Mouse (Mus musculus) liver, embryonic 13.5 days (tissue): ENCODE measurements around the gene Agbl4. TPM values are rescaled to one million over a fixed set of nuclear protein-coding genes. Genes with fewer than 3 reads are reported as not detected.

Experiments used
- ATAC-seq: fragments of 200-750 bp; cut with Nextera tagmentation; 2 replicates; pipeline ENCODE4 v1.8.0; 2017; ENCODE audit warnings: low read depth, mild to moderate bottlenecking, moderate number of reproducible peaks, moderate library complexity
- DNase-seq: peaks from one replicate; pipeline ENCODE4 v3.0.0; 2022
- H3K27ac ChIP-seq: fragments of 300-500 bp; sonication (generic); 2 replicates; pipeline ENCODE4 v1.5.1; 2015; ENCODE audit warnings: moderate library complexity, mild to moderate bottlenecking, inconsistent platforms
- H3K27me3 ChIP-seq: fragments of 300-500 bp; sonication (generic); 2 replicates; pipeline ENCODE4 v1.6.1; 2015; ENCODE audit warnings: mild to moderate bottlenecking, inconsistent platforms
- H3K36me3 ChIP-seq: fragments of 300-500 bp; sonication (generic); 2 replicates; pipeline ENCODE4 v1.6.1; 2015; ENCODE audit warnings: mild to moderate bottlenecking, inconsistent platforms
- H3K4me1 ChIP-seq: fragments of 300-500 bp; sonication (generic); replicated peaks from 2 replicates; pipeline ENCODE4 v1.6.1; 2015; ENCODE audit warnings: inconsistent platforms
- H3K4me2 ChIP-seq: fragments of 300-500 bp; sonication (generic); 2 replicates; pipeline ENCODE4 v1.6.1; 2015; ENCODE audit warnings: inconsistent platforms, mild to moderate bottlenecking, moderate library complexity
- H3K4me3 ChIP-seq: fragments of 300-500 bp; sonication (generic); replicated peaks from 2 replicates; pipeline ENCODE4 v1.5.1; 2015; ENCODE audit warnings: mild to moderate bottlenecking, inconsistent platforms
- H3K9ac ChIP-seq: fragments of 300-500 bp; sonication (generic); 2 replicates; pipeline ENCODE4 v1.6.1; 2015; ENCODE audit warnings: mild to moderate bottlenecking, inconsistent platforms
- H3K9me3 ChIP-seq: fragments of 300-500 bp; sonication (generic); replicated peaks from 2 replicates; pipeline ENCODE4 v1.6.1; 2016; ENCODE audit warnings: inconsistent platforms
- WGBS: fragments of 180-500 bp; shearing (Covaris S2); methylation state at CpG from one replicate; pipeline ENCODE4 v1.1.7; 2015; ENCODE audit not compliant: insufficient replicate concordance; 5-methylcytosine and 5-hydroxymethylcytosine counted together
- polyA plus RNA-seq: library from polyadenylated mRNA; unstranded; fragments of >200 nt; fragmentation: Nextera tagmentation; extraction: Ambion mirVana; gene quantifications from 2 replicates; pipeline ENCODE4 v1.2.1, GENCODE M21; 2015

Agbl4 gene
- polyA plus RNA-seq, 1 experiment from 2014 or later, result not detected

GRCm38 (mm10) chr4:111425170-111425569 lies 1027.7 kb downstream of the Agbl4 start:
- Histone ChIP-seq H3K4me2 (no peak overlapping the region), H3K27me3 (no peaks in the 10 kb centered on the region), H3K27ac (no peak overlapping the region), H3K36me3 (no peaks in the 10 kb centered on the region), H3K9me3 (no peaks in the 10 kb centered on the region), H3K4me1 (no peaks in the 10 kb centered on the region), H3K9ac (no peak overlapping the region), H3K4me3 (no peak overlapping the region)
- 35% methylated on average over 6 of the region's 6 CpGs for WGBS
- ATAC-seq, result no peak
- no peak for DNase-seq

- no peaks in the 10 kb centered on the region; the same call in 1 of the 2 replicates for H3K4me1 ChIP-seq
- no peaks in the 10 kb centered on the region for H3K27me3 ChIP-seq
- H3K9ac ChIP-seq, result no peak overlapping the region
- no peaks in the 10 kb centered on the region for H3K9me3 ChIP-seq
- no peak for DNase-seq
- no peak overlapping the region for H3K27ac ChIP-seq
- H3K4me3 ChIP-seq, result no peak overlapping the region
- 67% methylated on average over 2 of the region's 2 CpGs for WGBS
- H3K4me2 ChIP-seq, result no peak overlapping the region
- no peak for ATAC-seq
- H3K36me3 ChIP-seq, result no peaks in the 10 kb centered on the region
Observed at GRCm38 (mm10) chr4:111431186-111431585, 1033.7 kb downstream of the Agbl4 start.

- Histone ChIP-seq H3K9ac (no peak overlapping the region), H3K36me3 (no peaks in the 10 kb centered on the region), H3K4me3 (no peak overlapping the region), H3K27ac (no peak overlapping the region), H3K4me2 (no peak overlapping the region), H3K9me3 (no peaks in the 10 kb centered on the region), H3K27me3 (no peaks in the 10 kb centered on the region), H3K4me1 (no peaks in the 10 kb centered on the region; the same call in 1 of the 2 replicates)
- DNase-seq, result no peak
- ATAC-seq, result no peak
- 55% methylated on average over 5 of the region's 5 CpGs for WGBS
Observed at GRCm38 (mm10) chr4:111432013-111432412, 1034.6 kb downstream of the Agbl4 start.

GRCm38 (mm10) chr4:111432417-111432816 lies 1035.0 kb downstream of the Agbl4 start:
- Histone ChIP-seq H3K9ac (no peak overlapping the region), H3K27ac (no peak overlapping the region), H3K4me2 (no peak overlapping the region), H3K27me3 (no peaks in the 10 kb centered on the region), H3K9me3 (no peaks in the 10 kb centered on the region), H3K4me3 (no peak overlapping the region), H3K4me1 (no peaks in the 10 kb centered on the region; the same call in 1 of the 2 replicates), H3K36me3 (no peaks in the 10 kb centered on the region)
- DNase-seq, result no peak
- ATAC-seq, result no peak
- 56% methylated on average over 5 of the region's 5 CpGs for WGBS

DNA sequence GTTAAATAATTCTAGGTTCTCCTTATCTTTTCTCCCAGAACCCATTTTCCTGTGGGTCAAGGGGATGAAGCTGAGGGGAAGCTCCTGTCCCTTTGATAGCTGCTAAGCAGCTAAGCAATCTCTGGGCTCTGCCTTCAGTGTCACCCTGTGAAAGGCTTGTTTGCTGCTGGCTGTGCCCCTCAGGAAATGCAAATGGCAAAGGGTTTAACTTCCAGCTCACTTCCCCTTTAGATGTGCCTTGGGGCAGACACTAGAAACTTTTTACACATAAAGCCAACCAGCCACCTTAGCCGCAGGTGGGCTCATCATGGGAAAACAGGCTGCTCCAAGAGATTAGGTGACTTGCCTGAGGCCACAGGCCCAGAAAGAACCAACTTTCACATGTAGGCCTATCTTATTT lies 1044.2 kb downstream of the Agbl4 start:
- Histone ChIP-seq H3K4me1 (peaks cover 19% of the 10 kb centered on the region), H3K4me2 (no peak overlapping the region), H3K27me3 (no peaks in the 10 kb centered on the region), H3K36me3 (no peaks in the 10 kb centered on the region), H3K4me3 (no peak overlapping the region), H3K27ac (no peak overlapping the region), H3K9me3 (0 out of 2 replicates have a peak, but pooled peaks cover 3% of the 10 kb centered on the region), H3K9ac (no peak overlapping the region)
- 36% methylated on average over 1 of the region's 1 CpGs for WGBS
- ATAC-seq (no peak), DNase-seq (no peak)

DNA sequence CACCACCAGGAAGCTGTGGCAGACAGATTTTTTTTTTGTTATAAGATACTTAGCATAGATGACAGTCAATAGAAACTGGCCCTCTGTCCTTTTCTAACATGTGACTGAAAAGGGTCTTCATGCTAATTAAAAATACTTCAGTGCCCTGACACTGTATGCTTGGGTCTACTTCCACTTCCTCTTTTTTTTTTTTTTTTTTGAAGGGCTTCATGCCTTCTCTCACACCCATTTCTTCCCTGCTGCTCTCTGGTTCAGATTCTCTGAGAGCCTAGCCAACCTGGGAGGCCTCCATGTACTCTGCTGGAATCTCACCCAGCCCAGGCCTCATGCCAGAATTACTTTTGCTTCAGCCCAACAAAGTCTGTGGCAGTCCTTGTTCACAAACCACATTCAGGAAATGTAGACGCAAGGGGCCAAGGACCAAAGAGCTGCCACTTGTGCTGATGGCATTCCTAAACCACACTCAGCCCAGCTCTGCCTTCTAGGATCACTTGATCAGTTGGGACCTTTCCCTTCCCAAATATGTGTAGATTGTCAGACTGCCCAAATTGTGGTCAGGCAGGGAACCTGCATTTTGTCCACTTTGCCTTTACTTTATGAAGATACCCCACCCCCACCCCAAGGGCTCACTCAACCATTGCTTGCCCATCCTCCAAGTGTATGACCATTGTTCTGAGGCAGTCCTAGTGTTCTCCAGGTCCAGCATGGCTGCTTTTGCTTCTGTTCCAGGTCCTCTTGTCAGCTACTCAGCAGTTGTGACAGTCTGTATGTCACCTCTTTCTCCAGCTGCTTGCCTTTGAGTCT lies 1045.2 kb downstream of the Agbl4 start:
- no peak overlapping the region for H3K4me2 ChIP-seq
- no peak overlapping the region for H3K4me3 ChIP-seq
- H3K27ac ChIP-seq, result no peak overlapping the region
- DNase-seq, result no peak
- 0 out of 2 replicates have a peak, but pooled peaks cover 3% of the 10 kb centered on the region for H3K9me3 ChIP-seq
- WGBS, result 20% methylated on average over 1 of the region's 1 CpGs
- H3K9ac ChIP-seq, result no peak overlapping the region
- no peak for ATAC-seq
- H3K27me3 ChIP-seq, result no peaks in the 10 kb centered on the region
- H3K4me1 ChIP-seq, result peaks cover 19% of the 10 kb centered on the region
- no peaks in the 10 kb centered on the region for H3K36me3 ChIP-seq

GRCm38 (mm10) chr4:111443906-111444615 lies 1046.6 kb downstream of the Agbl4 start:
- DNase-seq (no peak), ATAC-seq (no peak)
- no peaks in the 10 kb centered on the region for H3K36me3 ChIP-seq
- H3K4me2 ChIP-seq, result no peak overlapping the region
- 71% methylated on average over 10 of the region's 10 CpGs for WGBS
- H3K9ac ChIP-seq, result no peak overlapping the region
- H3K9me3 ChIP-seq, result 0 out of 2 replicates have a peak, but pooled peaks cover 2% of the 10 kb centered on the region
- H3K4me1 ChIP-seq, result peaks cover 19% of the 10 kb centered on the region
- no peaks in the 10 kb centered on the region for H3K27me3 ChIP-seq
- no peak overlapping the region for H3K27ac ChIP-seq
- no peak overlapping the region for H3K4me3 ChIP-seq

- no peaks in the 10 kb centered on the region for H3K9me3 ChIP-seq
- no peak overlapping the region for H3K9ac ChIP-seq
- H3K4me2 ChIP-seq, result no peak overlapping the region
- H3K27me3 ChIP-seq, result no peaks in the 10 kb centered on the region
- DNase-seq, result no peak
- no peak overlapping the region for H3K27ac ChIP-seq
- ATAC-seq, result no peak
- no peaks in the 10 kb centered on the region for H3K36me3 ChIP-seq
- 65% methylated on average over 1 of the region's 1 CpGs for WGBS
- peaks cover 19% of the 10 kb centered on the region for H3K4me1 ChIP-seq
- H3K4me3 ChIP-seq, result no peak overlapping the region
Observed at GRCm38 (mm10) chr4:111444616-111445160, 1047.2 kb downstream of the Agbl4 start.

- no peak overlapping the region for H3K4me2 ChIP-seq
- whole genome bisulfite sequencing, result 55% methylated on average over 3 of the region's 3 CpGs
- H3K36me3 ChIP-seq, result no peaks in the 10 kb centered on the region
- H3K4me1 ChIP-seq, result no peaks in the 10 kb centered on the region
- DNase-seq (no peak), ATAC-seq (no peak)
- H3K27me3 ChIP-seq, result no peaks in the 10 kb centered on the region
- H3K9ac ChIP-seq, result no peak overlapping the region
- no peak overlapping the region for H3K4me3 ChIP-seq
- no peaks in the 10 kb centered on the region for H3K9me3 ChIP-seq
- H3K27ac ChIP-seq, result no peak overlapping the region
Observed at GRCm38 (mm10) chr4:111447918-111448317, 1050.5 kb downstream of the Agbl4 start.

- Histone ChIP-seq H3K4me2 (no peak overlapping the region), H3K4me1 (no peaks in the 10 kb centered on the region), H3K27ac (no peak overlapping the region), H3K9me3 (no peaks in the 10 kb centered on the region), H3K9ac (no peak overlapping the region), H3K27me3 (no peaks in the 10 kb centered on the region), H3K36me3 (no peaks in the 10 kb centered on the region), H3K4me3 (no peak overlapping the region)
- ATAC-seq (no peak), DNase-seq (no peak)
- 87% methylated on average over 4 of the region's 4 CpGs for WGBS
Observed at GRCm38 (mm10) chr4:111448586-111448985, 1051.1 kb downstream of the Agbl4 start.

DNA sequence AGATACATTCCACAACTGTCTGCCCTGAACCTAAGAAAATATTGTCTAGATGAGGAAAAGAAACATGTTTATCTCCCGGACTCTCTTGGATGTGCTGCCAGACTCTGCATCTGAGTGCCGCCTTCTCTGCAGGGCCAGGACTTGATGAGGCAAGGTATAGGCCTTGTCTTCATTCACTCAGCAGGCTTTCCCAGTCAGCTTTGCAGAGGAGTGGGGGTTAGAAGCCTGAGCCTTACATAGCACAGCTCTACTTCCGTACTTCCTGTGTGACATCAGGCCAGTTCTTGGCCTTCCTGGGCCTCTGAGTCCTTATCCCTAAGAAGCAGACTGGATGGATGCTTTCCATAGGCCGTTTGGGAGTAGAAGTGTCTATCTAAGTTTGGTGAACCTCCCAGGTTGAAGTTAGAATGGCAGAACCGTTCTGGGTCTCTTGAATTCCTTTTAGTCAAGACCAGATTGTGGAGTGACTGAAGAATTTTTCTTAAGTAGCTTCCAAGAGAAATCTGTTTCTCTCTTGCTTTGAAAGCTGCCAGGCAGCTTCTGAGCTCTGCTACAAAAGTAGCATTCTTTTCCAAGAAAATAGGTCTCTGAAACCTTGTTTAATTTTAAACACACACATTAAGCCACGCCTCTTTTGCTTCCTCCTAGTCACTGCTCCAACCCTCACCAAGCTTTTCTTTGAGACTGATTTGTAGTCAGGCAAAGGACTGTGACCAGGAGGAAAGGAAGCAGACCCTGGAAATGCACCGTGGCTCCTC lies 1052.2 kb downstream of the Agbl4 start:
- no peaks in the 10 kb centered on the region for H3K27me3 ChIP-seq
- no peaks in the 10 kb centered on the region for H3K4me1 ChIP-seq
- no peak overlapping the region for H3K27ac ChIP-seq
- no peak overlapping the region for H3K4me3 ChIP-seq
- no peak overlapping the region for H3K4me2 ChIP-seq
- WGBS, result 52% methylated on average over 7 of the region's 7 CpGs
- H3K9ac ChIP-seq, result no peak overlapping the region
- no peaks in the 10 kb centered on the region for H3K9me3 ChIP-seq
- no peaks in the 10 kb centered on the region for H3K36me3 ChIP-seq
- DNase-seq, result no peak
- ATAC-seq, result no peak
